ENCODE assay signal across 10 mouse cellular contexts in the genomic region with DNA sequence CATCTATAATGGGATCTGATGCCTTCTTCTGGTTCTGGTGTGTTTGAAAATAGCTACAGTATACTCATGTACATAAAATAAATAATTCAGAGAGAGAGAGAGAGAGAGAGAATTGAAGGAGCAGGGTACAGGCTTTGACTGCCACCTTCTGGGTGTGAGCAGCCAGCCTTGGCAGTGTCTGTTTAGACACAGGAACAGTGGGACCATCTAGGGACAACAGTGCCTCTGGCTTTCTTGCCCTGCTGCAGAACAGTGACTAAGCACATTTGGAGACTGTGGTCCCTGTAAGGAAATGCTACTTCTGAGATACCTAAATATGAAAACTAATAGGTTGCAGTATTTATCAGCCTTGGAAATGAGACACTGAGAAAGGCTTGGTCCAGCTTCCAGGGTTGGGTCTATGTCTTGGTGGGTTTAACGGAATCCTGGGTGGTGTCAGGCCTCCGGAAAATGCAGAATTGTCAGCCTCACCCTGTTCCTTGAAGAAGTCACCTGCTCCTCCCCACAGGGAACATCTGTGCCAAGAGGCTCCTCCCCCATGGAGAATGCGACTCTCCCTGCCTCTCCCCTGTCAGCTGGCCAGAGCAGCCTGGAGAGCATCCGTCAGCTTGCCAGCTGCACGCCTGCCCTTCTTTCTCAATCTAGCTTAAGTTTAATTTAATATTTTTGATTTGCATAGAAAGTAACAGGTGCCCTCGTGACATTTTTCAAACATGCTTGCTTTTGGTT. TPM values are rescaled to one million over a fixed set of nuclear protein-coding genes. Genes with fewer than 3 reads are reported as not detected.
DNase-seq lines count a peak whose midpoint lies in the region; ATAC-seq and TF ChIP-seq lines count a peak whose summit lies in the region.
"Had no signal": no experiment of that assay in that cellular context is flagged by ENCODE, and none has a peak within 500 bp of the region (broad histone marks: within the 10 kb centered on the region; RNA-seq: fewer than 3 reads in every experiment).

No protein-coding gene starts in this region.

- no peak overlapping the region for H3K4me3 ChIP-seq in lung, adult 2 months (replicated peaks; ENCODE audit: extremely low read depth, low read depth, low read length)
- no peak overlapping the region for H3K4me3 ChIP-seq in bone marrow, adult 2 months (replicated peaks; ENCODE audit: control insufficient read depth, low read depth, low read length)
- H3K4me3 ChIP-seq in heart, embryonic 14.5 days (ENCODE audit: control insufficient read depth in 1 of 2, insufficient read depth in 1 of 2, low read depth in 1 of 2, low read length in 2 of 2) = no peak overlapping the region
- H3K4me3 ChIP-seq in myocyte = no peak overlapping the region
- H3K4me3 ChIP-seq in forebrain, embryonic 16.5 days (replicated peaks; ENCODE audit: low read length) = no peak overlapping the region
- H3K4me3 ChIP-seq: embryonic facial prominence, embryonic 12.5 days; limb, embryonic 13.5 days had no signal

- no peak for DNase-seq in lung, adult 2 months
- DNase-seq in lung, postnatal 25 days (ENCODE audit: low spot score) = no peak
- DNase-seq in layer of hippocampus, postnatal 25 days (ENCODE audit: extremely low spot score in 1 of 2, low spot score in 1 of 2) = no peak
- DNase-seq in left cerebral cortex, postnatal 36 days (ENCODE audit: low spot score in 2 of 2) = no peak

- no peaks in the 10 kb centered on the region for H3K27me3 ChIP-seq in heart, embryonic 14.5 days (ENCODE audit: control insufficient read depth, insufficient read depth, low read length)
- H3K27me3 ChIP-seq in myocyte (ENCODE audit: control insufficient read depth, insufficient read depth, insufficient read length) = no peaks in the 10 kb centered on the region
- H3K27me3 ChIP-seq in forebrain, embryonic 16.5 days (replicated peaks; ENCODE audit: control insufficient read depth, insufficient read depth, low read length) = no peaks in the 10 kb centered on the region
- H3K27me3 ChIP-seq: embryonic facial prominence, embryonic 12.5 days had no signal

- intact Hi-C loops in left cerebral cortex, postnatal 36 days (cut with DNase I) = no loop called here

- peak; percentile 54; the same call in 1 of the 2 replicates for TF ChIP-seq CTCF in lung, adult 2 months (IDR thresholded peaks at IDR 0.05; ENCODE audit: insufficient read depth, low read length)
- TF ChIP-seq CTCF in bone marrow, adult 2 months (IDR thresholded peaks at IDR 0.05; ENCODE audit: control insufficient read depth, insufficient read depth, low read length) = peak; percentile 37; the same call in 1 of the 2 replicates

- no peaks in the 10 kb centered on the region for H3K36me3 ChIP-seq in heart, embryonic 14.5 days (ENCODE audit: control insufficient read depth, insufficient read depth, low read length)
- no peaks in the 10 kb centered on the region for H3K36me3 ChIP-seq in myocyte (ENCODE audit: control insufficient read depth, insufficient read depth)
- no peaks in the 10 kb centered on the region for H3K36me3 ChIP-seq in forebrain, embryonic 16.5 days (ENCODE audit: control insufficient read depth, insufficient read depth)
- H3K36me3 ChIP-seq: embryonic facial prominence, embryonic 12.5 days; limb, embryonic 13.5 days had no signal

- H3ac ChIP-seq in myocyte (ENCODE audit: control insufficient read depth, insufficient read length) = no peak overlapping the region

- H3K27ac ChIP-seq in bone marrow, adult 2 months (ENCODE audit: control insufficient read depth, insufficient read depth, low read depth, low read length, poor library complexity) = no peak overlapping the region; the same call in 1 of the 2 replicates
- H3K27ac ChIP-seq in heart, embryonic 14.5 days (replicated peaks in 1 of 2; ENCODE audit: control insufficient read depth in 1 of 2, insufficient read depth in 1 of 2, low read depth in 2 of 2, low read length in 2 of 2) = peak overlapping the region; percentile 92 to 94
- no peak overlapping the region for H3K27ac ChIP-seq in forebrain, embryonic 16.5 days (ENCODE audit: low read length)
- H3K27ac ChIP-seq: embryonic facial prominence, embryonic 12.5 days; limb, embryonic 13.5 days had no signal

- no peaks in the 10 kb centered on the region for H3K9me3 ChIP-seq in heart, embryonic 14.5 days (ENCODE audit: control insufficient read depth, low read length)
- H3K9me3 ChIP-seq in forebrain, embryonic 16.5 days (ENCODE audit: control insufficient read depth, low read length) = no peaks in the 10 kb centered on the region
- H3K9me3 ChIP-seq: embryonic facial prominence, embryonic 12.5 days; limb, embryonic 13.5 days had no signal

- peak overlapping the region; percentile 49 for H3K4me2 ChIP-seq in heart, embryonic 14.5 days (ENCODE audit: low read length)
- peak overlapping the region; percentile 19 for H3K4me2 ChIP-seq in myocyte (ENCODE audit: low read depth)
- no peak overlapping the region for H3K4me2 ChIP-seq in forebrain, embryonic 16.5 days (ENCODE audit: low read length)
- H3K4me2 ChIP-seq: embryonic facial prominence, embryonic 12.5 days; limb, embryonic 13.5 days had no signal

- peaks cover 22% of the 10 kb centered on the region for H3K4me1 ChIP-seq in lung, adult 2 months (ENCODE audit: control insufficient read depth, insufficient read depth, low read length)
- H3K4me1 ChIP-seq in bone marrow, adult 2 months (ENCODE audit: control insufficient read depth, insufficient read depth, low read length) = peaks cover 4% of the 10 kb centered on the region
- peaks cover 29 to 37% of the 10 kb centered on the region in 2 experiments for H3K4me1 ChIP-seq in heart, embryonic 14.5 days (ENCODE audit: control insufficient read depth in 2 of 2, insufficient read depth in 2 of 2, low read length in 2 of 2)
- peaks cover 6% of the 10 kb centered on the region for H3K4me1 ChIP-seq in forebrain, embryonic 16.5 days (replicated peaks; ENCODE audit: control insufficient read depth, insufficient read depth, low read length)

- no peak for ATAC-seq in heart, embryonic 14.5 days (ENCODE audit: insufficient number of reproducible peaks, insufficient read depth, low FRiP score, low read depth)
- ATAC-seq in forebrain, embryonic 16.5 days = no peak

- 25% methylated on average over 6 of the region's 6 CpGs for WGBS in lung, adult 2 months
- 15% methylated on average over 6 of the region's 6 CpGs for WGBS in bone marrow, adult 2 months
- 33% methylated on average over 6 of the region's 6 CpGs for WGBS in heart, embryonic 14.5 days
- 55% methylated on average over 6 of the region's 6 CpGs for WGBS in forebrain, embryonic 16.5 days

- no peaks in the 10 kb centered on the region for H3K79me2 ChIP-seq in myocyte (ENCODE audit: control insufficient read depth, insufficient read depth)

- no peak for TF ChIP-seq POLR2A in lung, adult 2 months (IDR thresholded peaks at IDR 0.05; ENCODE audit: borderline replicate concordance, extremely low read depth, low read depth, low read length)
- TF ChIP-seq POLR2A in bone marrow, adult 2 months (IDR thresholded peaks at IDR 0.05; ENCODE audit: borderline replicate concordance, control insufficient read depth, low read depth, low read length) = no peak
- TF ChIP-seq POLR2A in myocyte (IDR thresholded peaks at IDR 0.05; ENCODE audit: insufficient read length, low read depth) = no peak

- H3K9ac ChIP-seq in heart, embryonic 14.5 days (ENCODE audit: low read length) = 0 out of 2 replicates have a peak overlapping the region, but pooled peaks have one; percentile 42
- no peak overlapping the region for H3K9ac ChIP-seq in forebrain, embryonic 16.5 days (replicated peaks; ENCODE audit: low read depth, low read length)
- H3K9ac ChIP-seq: embryonic facial prominence, embryonic 12.5 days; limb, embryonic 13.5 days had no signal

TF ChIP-seq in myocyte, 11 proteins besides CTCF, POLR2A, EP300 and RAD21 (continues in another document):
- TF ChIP-seq TCF3 (IDR thresholded peaks at IDR 0.05; ENCODE audit: insufficient read length, low read depth) (peak; percentile 93), REST (IDR thresholded peaks at IDR 0.05; ENCODE audit: insufficient read depth, insufficient read length) (no peak), MAX (IDR thresholded peaks at IDR 0.05; ENCODE audit: low read depth) (no peak), POLR2AphosphoS2 (IDR thresholded peaks at IDR 0.05; ENCODE audit: insufficient read length, low read depth) (no peak), MYOD1 (IDR thresholded peaks at IDR 0.05; ENCODE audit: control insufficient read depth in 1 of 3, insufficient read length in 2 of 3, low read depth in 2 of 3) (peak; percentile 33 to 97 (median 84)), MYOG (IDR thresholded peaks at IDR 0.05; ENCODE audit: control insufficient read depth in 1 of 3, insufficient read depth in 1 of 3, insufficient read length in 2 of 3, low read depth in 2 of 3) (peak; percentile 92 to 99 (median 96)), CEBPB (IDR thresholded peaks at IDR 0.05; ENCODE audit: insufficient read depth, poor library complexity, severe bottlenecking) (peak; percentile 18; the same call in 1 of the 2 replicates)

RNA-seq across cellular contexts. Expression of a gene that starts 8.4 kb away (rescaled TPM):
- polyA plus RNA-seq in lung, adult 2 months (2012; rRNA removed) = 19.0 and 21.4 TPM in 2 replicates
- 6.8 and 20.6 TPM in 2 replicates for polyA plus RNA-seq in bone marrow, adult 2 months (2011; ENCODE audit: insufficient read depth, insufficient read length, low replicate concordance, missing spikeins)
- polyA plus RNA-seq in heart, embryonic 14.5 days (2014; fragmentation: Nextera tagmentation; extraction: Ambion mirVana) = 19.6 and 21.3 TPM in 2 replicates
- polyA plus RNA-seq in myocyte (2012; fragmentation: generic; extraction: Trizol) = 34.4 TPM
- polyA plus RNA-seq in forebrain, embryonic 16.5 days (2015; fragmentation: Nextera tagmentation; extraction: Ambion mirVana) = 19.7 and 21.1 TPM in 2 replicates
- 1 to 10 TPM; 5.2 TPM for total RNA-seq in layer of hippocampus, postnatal 25 days (2021)
- total RNA-seq in left cerebral cortex, postnatal 36 days (2021) = 1 to 10 TPM; 4.8 to 5.5 TPM

RNA-seq across cellular contexts. Expression of a gene that starts 45.2 kb away (rescaled TPM):
- 0.91 and 2.2 TPM in 2 replicates for polyA plus RNA-seq in lung, adult 2 months (2012; rRNA removed)
- polyA plus RNA-seq in bone marrow, adult 2 months (2011; ENCODE audit: insufficient read depth, insufficient read length, low replicate concordance, missing spikeins) = 0.99 TPM in 1 of 2 replicates, not detected in the other
- polyA plus RNA-seq in heart, embryonic 14.5 days (2014; fragmentation: Nextera tagmentation; extraction: Ambion mirVana) = 225 and 239 TPM in 2 replicates
- polyA plus RNA-seq in myocyte (2012; fragmentation: generic; extraction: Trizol) = 17.8 TPM
- not detected in 2 replicates for polyA plus RNA-seq in forebrain, embryonic 16.5 days (2015; fragmentation: Nextera tagmentation; extraction: Ambion mirVana)
- 1 to 10 TPM; 1.3 to 1.4 TPM for total RNA-seq in layer of hippocampus, postnatal 25 days (2021)
- total RNA-seq in left cerebral cortex, postnatal 36 days (2021) = 1 to 10 TPM; 1.2 to 1.4 TPM

RNA-seq across cellular contexts. Expression of a gene that starts 49.8 kb away (rescaled TPM):
- polyA plus RNA-seq in lung, adult 2 months (2012; rRNA removed) = 602 and 729 TPM in 2 replicates
- polyA plus RNA-seq in bone marrow, adult 2 months (2011; ENCODE audit: insufficient read depth, insufficient read length, low replicate concordance, missing spikeins) = 61.3 and 127 TPM in 2 replicates
- polyA plus RNA-seq in heart, embryonic 14.5 days (2014; fragmentation: Nextera tagmentation; extraction: Ambion mirVana) = 355 and 361 TPM in 2 replicates
- 531 TPM for polyA plus RNA-seq in myocyte (2012; fragmentation: generic; extraction: Trizol)
- polyA plus RNA-seq in forebrain, embryonic 16.5 days (2015; fragmentation: Nextera tagmentation; extraction: Ambion mirVana) = 241 and 271 TPM in 2 replicates
- total RNA-seq in layer of hippocampus, postnatal 25 days (2021) = 100 to 1,000 TPM; 283 to 311 TPM
- 100 to 1,000 TPM; 258 to 303 TPM for total RNA-seq in left cerebral cortex, postnatal 36 days (2021)

Comparison
In these comparisons a context has a peak if more than half of its experiments do, and no peak if none do; other contexts are left out.
1. H3K27ac ChIP-seq: peak in heart, embryonic 14.5 days (2 of 2); none in bone marrow, adult 2 months (single experiment) and forebrain, embryonic 16.5 days (single experiment).
2. RNA of a gene that starts 45.2 kb away (polyA plus RNA-seq): 225 to 239 TPM in heart, embryonic 14.5 days; 17.8 TPM in myocyte (single experiment), 0.91 to 2.2 TPM in lung, adult 2 months, 0.99 TPM in bone marrow, adult 2 months and not detected in forebrain, embryonic 16.5 days; every median in the first group is over 10 times any median in the second.